Mouse (Mus musculus) MN1 (cell line): ENCODE measurements around the gene Stk33.
A peak's percentile ranks its signal among the peaks of the same experiment; 100 is the strongest.

Experiments
- DNase-seq: peaks from one replicate; pipeline ENCODE4 v3.0.0-alpha.2; 2016; ENCODE audit warnings: low spot score

Stk33 gene

GRCm38 (mm10) chr7:109347241-109347640 is 91.6 kb downstream of the Stk33 start:
- no peak for DNase-seq

DNA sequence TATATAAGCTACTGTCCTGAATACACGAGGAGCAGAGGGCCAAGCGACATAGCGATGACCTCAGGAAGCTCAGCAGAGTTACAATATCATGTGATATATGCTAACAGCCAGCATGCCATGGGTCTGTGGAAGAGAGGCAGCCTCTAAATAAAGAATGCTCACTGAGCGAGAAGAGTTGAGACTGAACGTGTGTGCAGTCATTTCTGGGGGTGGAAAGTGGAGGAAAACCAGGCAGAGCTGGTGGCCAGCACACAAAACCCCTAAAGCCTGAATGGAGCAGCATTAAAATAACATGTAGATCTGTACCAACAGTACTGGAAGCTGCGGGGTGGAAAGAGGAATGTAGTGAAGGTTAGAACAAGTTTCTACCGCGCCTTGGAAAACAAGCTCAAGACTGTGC is 107.2 kb downstream of the Stk33 start:
- no peak for DNase-seq

DNA sequence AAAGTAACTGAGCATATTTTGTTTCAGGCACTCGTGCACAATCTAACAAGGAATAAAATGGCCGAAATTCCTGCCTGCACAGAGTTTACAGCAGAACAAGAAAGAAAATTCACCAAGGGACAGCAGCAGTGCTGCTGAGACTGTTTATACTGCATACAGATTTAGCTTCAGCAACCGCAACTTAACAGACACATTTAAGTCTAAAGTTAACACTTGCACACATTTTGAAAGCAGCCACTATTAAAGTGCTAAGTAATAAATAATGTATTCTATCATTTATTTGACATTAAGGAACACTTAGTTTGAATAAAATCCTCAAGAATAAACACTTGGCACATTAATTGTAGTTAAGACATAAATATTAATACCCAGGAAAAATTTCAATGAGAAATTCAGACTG is 110.1 kb downstream of the Stk33 start:
- DNase-seq: no peak

GRCm38 (mm10) chr7:109326813-109327212 is 112.1 kb downstream of the Stk33 start:
- peak; percentile 35 for DNase-seq

- DNase-seq: no peak
Measured at GRCm38 (mm10) chr7:109325731-109326130, 113.2 kb downstream of the Stk33 start.

GRCm38 (mm10) chr7:109325169-109325568 is 113.7 kb downstream of the Stk33 start:
- no peak for DNase-seq

DNA sequence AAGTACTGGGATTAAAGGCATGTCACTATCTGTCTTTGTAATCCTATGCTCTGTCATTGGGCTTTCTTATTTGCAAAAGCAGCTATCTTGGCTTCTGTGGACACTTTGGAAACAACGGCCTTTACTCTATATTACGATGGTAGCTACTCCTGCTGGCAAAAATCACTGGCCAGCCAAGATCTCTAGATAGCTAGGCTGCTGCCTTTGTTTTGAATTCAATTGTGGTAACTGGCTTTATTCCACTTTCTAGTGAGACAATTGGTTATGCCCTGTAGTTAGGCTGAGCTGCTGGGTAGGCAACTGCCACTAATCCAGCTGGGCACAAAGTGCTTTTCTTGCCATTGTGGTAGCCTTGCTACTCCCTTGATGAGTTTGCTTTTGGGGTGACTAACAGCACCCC is 129.4 kb downstream of the Stk33 start:
- no peak for DNase-seq

GRCm38 (mm10) chr7:109295807-109296206 is 143.1 kb downstream of the Stk33 start:
- no peak for DNase-seq

- no peak for DNase-seq
Measured at GRCm38 (mm10) chr7:109295351-109295750, 143.5 kb downstream of the Stk33 start.

DNA sequence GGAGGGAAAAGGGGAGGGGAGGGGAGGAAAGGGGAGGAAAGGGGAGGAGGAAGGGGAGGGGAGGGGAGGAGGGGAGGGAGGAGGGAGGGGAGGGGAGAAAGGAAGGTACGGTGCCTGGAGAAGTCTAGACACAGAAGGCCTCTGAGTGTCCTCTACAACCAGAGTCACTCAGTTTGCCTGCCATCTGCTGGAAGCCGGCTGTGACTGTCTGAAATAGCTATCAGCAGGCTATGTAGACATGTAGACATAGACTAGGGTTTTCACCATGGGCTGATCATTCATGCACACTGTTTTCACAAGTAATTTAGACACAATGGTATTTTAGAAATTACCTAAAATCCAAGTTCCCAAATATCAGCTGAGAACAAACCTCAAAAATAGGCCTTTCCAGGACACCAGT is 148.4 kb downstream of the Stk33 start:
- no peak for DNase-seq

DNA sequence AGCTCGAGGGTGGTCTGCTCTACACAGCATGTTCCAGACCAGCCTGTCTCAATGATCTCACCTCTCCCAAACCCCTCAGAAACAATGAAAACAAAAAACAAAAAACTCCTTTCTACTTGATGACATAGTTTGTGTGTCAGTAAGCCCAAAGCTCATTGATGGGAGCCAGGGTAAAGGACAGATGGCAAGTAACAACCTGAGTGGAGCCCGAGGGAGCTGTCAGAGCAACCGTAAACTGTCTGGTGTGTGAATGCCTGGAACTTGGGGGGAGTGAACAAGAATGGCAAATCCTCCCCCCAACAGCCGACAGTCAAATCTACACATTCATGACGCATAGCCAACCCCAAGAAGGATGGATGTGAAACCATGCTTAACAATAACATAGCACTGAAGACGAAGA is 149.8 kb downstream of the Stk33 start:
- DNase-seq: no peak

DNA sequence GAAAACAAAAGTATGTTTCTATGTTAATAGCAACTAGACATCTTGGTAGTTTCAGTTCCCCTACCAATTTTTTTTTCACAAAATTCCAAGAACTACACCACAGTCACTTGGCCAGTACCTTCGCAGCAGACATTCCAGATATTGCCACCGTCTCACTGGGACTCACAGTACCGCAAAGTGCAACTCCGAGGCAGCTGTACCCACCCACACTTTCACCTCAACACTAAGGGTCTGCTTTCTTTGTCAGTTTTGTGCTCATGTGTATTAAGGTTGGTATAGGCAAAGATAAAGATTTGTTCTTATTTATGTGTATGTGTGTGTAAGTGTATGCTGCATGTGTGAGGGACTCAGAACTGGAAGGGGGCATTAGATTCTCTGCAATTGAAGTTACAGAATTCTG is 156.8 kb downstream of the Stk33 start:
- no peak for DNase-seq

GRCm38 (mm10) chr7:109276622-109277021 is 162.3 kb downstream of the Stk33 start:
- DNase-seq: peak; percentile 54

- DNase-seq: no peak
Measured at GRCm38 (mm10) chr7:109275901-109276300, 163.0 kb downstream of the Stk33 start.

- no peak for DNase-seq
Measured at GRCm38 (mm10) chr7:109275151-109275550, 163.7 kb downstream of the Stk33 start.

GRCm38 (mm10) chr7:109274289-109274688 is 164.6 kb downstream of the Stk33 start:
- peak; percentile 32 for DNase-seq

- DNase-seq: no peak
Measured at GRCm38 (mm10) chr7:109269046-109269445, 169.8 kb downstream of the Stk33 start.

DNA sequence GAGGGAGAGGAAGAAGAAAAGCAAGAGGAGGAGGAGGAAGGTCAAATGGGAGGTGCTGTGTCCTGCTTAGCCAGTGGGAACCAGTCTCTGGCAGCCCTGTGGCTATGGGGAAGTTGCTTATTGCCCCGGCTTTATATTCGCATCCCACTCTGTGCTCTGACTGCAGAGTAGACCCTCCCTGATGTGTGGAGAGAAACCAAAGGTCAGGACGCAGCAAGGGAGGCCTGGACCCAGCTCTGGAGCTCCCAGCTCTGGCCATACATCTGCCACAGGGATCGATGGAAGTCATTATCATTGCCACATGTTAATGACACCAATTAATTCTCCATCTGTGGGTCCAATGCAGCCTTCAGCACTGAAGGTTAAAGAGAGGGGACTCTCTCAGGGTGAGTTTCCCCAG is 171.5 kb downstream of the Stk33 start:
- DNase-seq: no peak

- DNase-seq: no peak
Measured at GRCm38 (mm10) chr7:109266181-109266580, 172.7 kb downstream of the Stk33 start.

GRCm38 (mm10) chr7:109265606-109266005 is 173.3 kb downstream of the Stk33 start:
- DNase-seq: no peak

DNA sequence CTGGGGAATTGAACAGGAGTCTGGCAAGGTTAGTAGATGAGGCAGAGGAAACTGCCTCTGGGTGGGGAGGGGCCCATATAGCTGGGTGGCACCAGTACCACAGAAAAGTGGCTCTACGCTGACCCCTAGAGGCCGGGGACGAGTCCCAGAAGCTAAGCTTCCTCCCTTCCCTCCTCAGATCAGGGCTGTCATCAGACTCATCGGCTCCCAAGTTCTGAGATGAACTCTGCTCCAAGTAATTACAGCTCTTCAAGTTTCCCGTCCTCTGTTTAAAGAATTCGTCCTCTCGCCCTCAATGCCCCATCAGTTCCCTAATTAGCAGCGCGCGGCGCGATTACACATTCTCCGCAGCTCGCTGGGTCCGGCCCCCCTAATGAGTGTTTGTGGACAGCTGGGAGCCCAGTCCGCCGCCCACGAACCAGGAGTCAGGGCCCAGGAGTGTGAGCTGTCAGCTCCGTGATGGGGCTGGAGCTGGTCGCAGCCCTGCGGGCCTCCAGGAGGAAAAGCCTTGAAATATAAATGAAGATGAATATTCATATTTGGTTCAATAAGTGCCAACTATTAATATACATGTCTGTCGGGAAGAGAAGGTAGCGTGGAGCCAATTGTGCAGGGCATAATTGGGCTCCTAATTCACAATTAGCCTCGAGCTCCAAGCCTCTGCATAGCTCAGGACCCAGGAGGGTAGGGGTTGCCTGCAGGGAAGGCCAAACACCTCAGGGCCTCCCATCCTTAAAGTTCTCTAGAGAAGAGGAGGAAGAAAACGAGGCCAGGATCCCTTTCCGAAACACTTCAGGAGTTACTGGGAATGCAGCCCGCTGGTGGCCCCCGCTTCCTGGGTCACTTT is 183.2 kb downstream of the Stk33 start:
- peak; percentile 76 for DNase-seq

GRCm38 (mm10) chr7:109251418-109251817 is 187.5 kb downstream of the Stk33 start:
- no peak for DNase-seq

GRCm38 (mm10) chr7:109244776-109245175 is 194.1 kb downstream of the Stk33 start:
- no peak for DNase-seq

DNA sequence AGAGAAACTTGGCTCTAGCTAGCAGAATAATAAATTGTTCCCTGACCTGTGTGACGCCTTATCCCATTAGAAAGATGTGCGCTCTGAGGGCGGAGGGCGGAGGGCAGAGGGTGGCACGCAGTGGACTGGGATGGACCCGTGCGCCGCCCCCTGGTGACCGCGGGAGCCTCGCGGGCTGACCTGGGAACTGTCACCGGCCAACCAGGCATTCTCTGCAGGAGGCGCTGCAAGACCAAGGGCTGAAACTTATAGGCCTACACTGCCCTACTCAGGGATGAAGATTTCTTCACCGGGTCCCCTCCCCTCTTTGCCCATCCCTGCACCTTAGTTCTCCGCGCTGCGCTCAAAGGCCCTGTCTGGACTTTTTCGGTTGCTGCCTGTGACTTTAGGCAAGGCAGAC is 197.6 kb downstream of the Stk33 start:
- no peak for DNase-seq
